Mouse (Mus musculus): Measurements from ENCODE around the gene Rbm19. TPM values are rescaled to one million over a fixed set of nuclear protein-coding genes. Genes with fewer than 3 reads are reported as not detected.

Rbm19 gene
- polyA plus RNA-seq, 2 experiments from 2014 or later, result 14.0 to 23.1 TPM

- no peak for ATAC-seq
Measured at GRCm38 (mm10) chr5:120135823-120136222, 19.6 kb downstream of the Rbm19 start.

GRCm38 (mm10) chr5:120136236-120136675 lies 20.0 kb downstream of the Rbm19 start:
- no peak for ATAC-seq

GRCm38 (mm10) chr5:120137038-120137437 lies 20.8 kb downstream of the Rbm19 start:
- ATAC-seq, result no peak

GRCm38 (mm10) chr5:120137846-120138245 lies 21.6 kb downstream of the Rbm19 start:
- ATAC-seq, result no peak

- ATAC-seq, result no peak
Measured at GRCm38 (mm10) chr5:120138406-120138805, 22.1 kb downstream of the Rbm19 start.

GRCm38 (mm10) chr5:120139224-120139623 lies 23.0 kb downstream of the Rbm19 start:
- no peak for ATAC-seq

- no peak for ATAC-seq
Measured at GRCm38 (mm10) chr5:120143941-120144340, 27.7 kb downstream of the Rbm19 start.

- no peak for ATAC-seq
Measured at GRCm38 (mm10) chr5:120145371-120146050, 29.2 kb downstream of the Rbm19 start.

GRCm38 (mm10) chr5:120146051-120146385 lies 29.8 kb downstream of the Rbm19 start:
- no peak for ATAC-seq

GRCm38 (mm10) chr5:120146909-120147308 lies 30.6 kb downstream of the Rbm19 start:
- no peak for ATAC-seq

- ATAC-seq, result no peak
Measured at GRCm38 (mm10) chr5:120148246-120148645, 32.0 kb downstream of the Rbm19 start.

- ATAC-seq, result no peak
Measured at GRCm38 (mm10) chr5:120151145-120151544, 34.9 kb downstream of the Rbm19 start.

GRCm38 (mm10) chr5:120153140-120153539 lies 36.9 kb downstream of the Rbm19 start:
- ATAC-seq, result no peak

GRCm38 (mm10) chr5:120155672-120156071 lies 39.4 kb downstream of the Rbm19 start:
- no peak for ATAC-seq

GRCm38 (mm10) chr5:120156166-120156909 lies 40.1 kb downstream of the Rbm19 start:
- ATAC-seq, result no peak

- no peak for ATAC-seq
Measured at GRCm38 (mm10) chr5:120157115-120157514, 40.9 kb downstream of the Rbm19 start.

- no peak for ATAC-seq
Measured at GRCm38 (mm10) chr5:120158476-120158875, 42.2 kb downstream of the Rbm19 start.

- ATAC-seq, result no peak
Measured at GRCm38 (mm10) chr5:120160923-120161658, 44.8 kb downstream of the Rbm19 start.

GRCm38 (mm10) chr5:120162689-120163088 lies 46.4 kb downstream of the Rbm19 start:
- ATAC-seq, result no peak

- no peak for ATAC-seq
Measured at GRCm38 (mm10) chr5:120163428-120163827, 47.2 kb downstream of the Rbm19 start.

GRCm38 (mm10) chr5:120164450-120164849 lies 48.2 kb downstream of the Rbm19 start:
- no peak for ATAC-seq

- ATAC-seq, result no peak
Measured at GRCm38 (mm10) chr5:120165061-120165942, 49.0 kb downstream of the Rbm19 start.
